Mouse (Mus musculus): ENCODE results near the gene Fbxo2.

Gene Fbxo2

GRCm38 (mm10) chr4:148154982-148155381, 5.4 kb upstream of the Fbxo2 start:
- ChIA-PET CTCF (interaction anchor here (0.5 to 3.0 kb wide), 34 partner anchors 9 to 437 kb away, joined by 3 to 17 read pairs (median 4); partner anchors contain the start of genes Disp3 (in 1 of the 4) and Plod1 (in 1 of the 4)), POLR2A (interaction anchor here (0.6 to 8.4 kb wide), 18 partner anchors 9 to 459 kb away, joined by 3 to 141 read pairs (median 4); partner anchors contain the start of genes Clcn6 (in 1 of the 4), Draxin (in 1 of the 4), Mad2l2 (in 1 of the 4) and Mthfr (in 1 of the 4))

- POLR2A ChIA-PET = interaction anchor here in 3 of 4 experiments (0.6 to 8.4 kb wide), 25 partner anchors 8 to 442 kb away, joined by 3 to 79 read pairs (median 4); partner anchors contain the start of genes Clcn6 (in 1 of the 3), Mthfr (in 1 of the 3) and Mtor (in 1 of the 3)
- CTCF ChIA-PET = interaction anchor here (0.7 to 3.4 kb wide), 11 partner anchors 8 to 129 kb away, joined by 3 to 26 read pairs (median 4); partner anchors contain the start of gene Disp3 (in 1 of the 4)
Observed at GRCm38 (mm10) chr4:148158436-148159348, 1.7 kb upstream of the Fbxo2 start.

GRCm38 (mm10) chr4:148159544-148160435, 631 bp upstream of the Fbxo2 start:
- ChIA-PET POLR2A (interaction anchor here (0.7 to 8.4 kb wide), 54 partner anchors 8 to 467 kb away, joined by 3 to 79 read pairs (median 6); partner anchors contain the start of genes Clcn6 (in 3 of the 4), Fbxo6 (in 3 of the 4), Mthfr (in 3 of the 4) and Draxin (in 2 of the 4)), CTCF (interaction anchor here (0.6 to 3.4 kb wide), 33 partner anchors 7 to 445 kb away, joined by 3 to 43 read pairs (median 4); partner anchors contain the start of genes Disp3 (in 2 of the 4), Fbxo6 (in 2 of the 4), Clcn6 (in 1 of the 4) and Mthfr (in 1 of the 4))

- CTCF ChIA-PET = interaction anchor here (0.5 to 8.7 kb wide), 28 partner anchors 9 to 285 kb away, joined by 3 to 192 read pairs (median 4); partner anchors contain the start of genes Disp3 (in 1 of the 4), Fbxo6 (in 1 of the 4) and Mtor (in 1 of the 4)
- POLR2A ChIA-PET = interaction anchor here in 3 of 4 experiments (0.5 to 2.3 kb wide), 15 partner anchors 9 to 201 kb away, joined by 3 to 9 read pairs (median 3); partner anchors contain the start of gene Fbxo6 (in 3 of the 3)
Observed at GRCm38 (mm10) chr4:148164002-148164439, 3.6 kb downstream of the Fbxo2 start.

- ChIA-PET CTCF (interaction anchor here (0.5 to 8.7 kb wide), 36 partner anchors 9 to 1043 kb away, joined by 3 to 192 read pairs (median 4); partner anchors contain the start of genes Disp3 (in 2 of the 4), Fbxo6 (in 1 of the 4), Mtor (in 1 of the 4) and Nppb (in 1 of the 4)), POLR2A (interaction anchor here in 3 of 4 experiments (0.5 to 2.3 kb wide), 17 partner anchors 9 to 204 kb away, joined by 3 to 9 read pairs (median 3); partner anchors contain the start of gene Fbxo6 (in 3 of the 3))
Observed at GRCm38 (mm10) chr4:148164461-148164860, 4.0 kb downstream of the Fbxo2 start.

GRCm38 (mm10) chr4:148165551-148165950, 5.1 kb downstream of the Fbxo2 start:
- ChIA-PET CTCF (interaction anchor here (0.6 to 8.7 kb wide), 22 partner anchors 9 to 439 kb away, joined by 3 to 192 read pairs (median 8); partner anchors contain the start of genes Disp3 (in 2 of the 4), Fbxo6 (in 1 of the 4), Mtor (in 1 of the 4) and Nppb (in 1 of the 4)), POLR2A (interaction anchor here in 2 of 4 experiments (0.9 to 2.3 kb wide), 9 partner anchors 11 to 269 kb away, joined by 3 to 9 read pairs (median 5); partner anchors contain the start of gene Fbxo6 (in 1 of the 2))

- ChIA-PET POLR2A (interaction anchor here (0.7 to 2.2 kb wide), 19 partner anchors 8 to 463 kb away, joined by 3 to 8 read pairs (median 4); partner anchors contain the start of gene Plod1 (in 1 of the 4)), CTCF (interaction anchor here (0.6 to 8.7 kb wide), 96 partner anchors 7 to 1913 kb away, joined by 3 to 192 read pairs (median 5); partner anchors contain the start of genes Disp3 (in 3 of the 4), Draxin (in 2 of the 4), Fbxo6 (in 2 of the 4) and Mad2l2 (in 1 of the 4))
Observed at GRCm38 (mm10) chr4:148166431-148166830, 6.0 kb downstream of the Fbxo2 start.

- POLR2A ChIA-PET = interaction anchor here (0.6 to 2.2 kb wide), 23 partner anchors 8 to 462 kb away, joined by 3 to 8 read pairs (median 3); partner anchors contain the start of gene Plod1 (in 1 of the 4)
- CTCF ChIA-PET = interaction anchor here (0.5 to 8.7 kb wide), 120 partner anchors 8 to 1913 kb away, joined by 3 to 192 read pairs (median 4); partner anchors contain the start of genes Disp3 (in 3 of the 4), Draxin (in 2 of the 4), Fbxo6 (in 2 of the 4) and Agtrap (in 1 of the 4)
Observed at GRCm38 (mm10) chr4:148166986-148167385, 6.6 kb downstream of the Fbxo2 start.

GRCm38 (mm10) chr4:148168287-148168686, 7.9 kb downstream of the Fbxo2 start:
- POLR2A ChIA-PET = interaction anchor here in 3 of 4 experiments (0.5 to 4.3 kb wide), 17 partner anchors 8 to 443 kb away, joined by 3 to 21 read pairs (median 5); partner anchors contain the start of genes Fbxo2 (in 2 of the 3), Fbxo44 (in 2 of the 3), Draxin (in 1 of the 3) and Mad2l2 (in 1 of the 3)
- CTCF ChIA-PET = interaction anchor here (0.5 to 8.7 kb wide), 88 partner anchors 7 to 1584 kb away, joined by 3 to 192 read pairs (median 4); partner anchors contain the start of genes Disp3 (in 4 of the 4), Fbxo2 (in 2 of the 4), Fbxo44 (in 2 of the 4) and Draxin (in 1 of the 4)

GRCm38 (mm10) chr4:148169586-148169985, 9.2 kb downstream of the Fbxo2 start:
- CTCF ChIA-PET = interaction anchor here (0.5 to 8.7 kb wide), 85 partner anchors 8 to 512 kb away, joined by 3 to 192 read pairs (median 6); partner anchors contain the start of genes Disp3 (in 4 of the 4), Fbxo2 (in 2 of the 4), Fbxo44 (in 2 of the 4) and Fbxo6 (in 1 of the 4)
- POLR2A ChIA-PET = interaction anchor here (0.6 to 4.3 kb wide), 39 partner anchors 9 to 931 kb away, joined by 3 to 21 read pairs (median 5); partner anchors contain the start of genes Fbxo2 (in 2 of the 4), Fbxo44 (in 2 of the 4), Fbxo6 (in 2 of the 4) and Mtor (in 2 of the 4)

GRCm38 (mm10) chr4:148170842-148171241, 10.4 kb downstream of the Fbxo2 start:
- POLR2A ChIA-PET = interaction anchor here in 3 of 4 experiments (0.6 to 4.3 kb wide), 13 partner anchors 11 to 435 kb away, joined by 3 to 21 read pairs (median 4); partner anchors contain the start of genes Clcn6 (in 1 of the 3), Fbxo2 (in 1 of the 3) and Fbxo44 (in 1 of the 3)
- CTCF ChIA-PET = interaction anchor here (0.6 to 8.7 kb wide), 65 partner anchors 8 to 1118 kb away, joined by 3 to 192 read pairs (median 6); partner anchors contain the start of genes Disp3 (in 4 of the 4), Fbxo2 (in 3 of the 4), Fbxo44 (in 3 of the 4) and Masp2 (in 1 of the 4)

GRCm38 (mm10) chr4:148171261-148171660, 10.8 kb downstream of the Fbxo2 start:
- POLR2A ChIA-PET = interaction anchor here (0.6 to 4.3 kb wide), 10 partner anchors 11 to 1658 kb away, joined by 3 to 21 read pairs (median 3); partner anchors contain the start of gene Clcn6 (in 1 of the 4)
- CTCF ChIA-PET = interaction anchor here (0.6 to 8.7 kb wide), 63 partner anchors 8 to 1118 kb away, joined by 3 to 192 read pairs (median 5); partner anchors contain the start of genes Disp3 (in 4 of the 4), Fbxo2 (in 3 of the 4), Fbxo44 (in 3 of the 4) and Masp2 (in 1 of the 4)

- ChIA-PET CTCF (interaction anchor here (0.6 to 2.1 kb wide), 14 partner anchors 9 to 255 kb away, joined by 3 to 7 read pairs (median 4); partner anchors contain the start of genes Disp3 (in 1 of the 4), Fbxo2 (in 1 of the 4) and Fbxo44 (in 1 of the 4)), POLR2A (interaction anchor here (0.5 to 1.3 kb wide), 11 partner anchors 10 to 625 kb away, joined by 3 to 5 read pairs (median 3); partner anchors contain the start of genes Fbxo2 (in 2 of the 4), Fbxo44 (in 2 of the 4) and Fbxo6 (in 1 of the 4))
Observed at GRCm38 (mm10) chr4:148173811-148174494, 13.5 kb downstream of the Fbxo2 start.

- POLR2A ChIA-PET = interaction anchor here (0.5 to 1.3 kb wide), 10 partner anchors 11 to 624 kb away, joined by 3 to 5 read pairs (median 3); partner anchors contain the start of genes Fbxo2 (in 1 of the 4), Fbxo44 (in 1 of the 4) and Fbxo6 (in 1 of the 4)
- CTCF ChIA-PET = interaction anchor here in 3 of 4 experiments (0.7 to 2.3 kb wide), 14 partner anchors 9 to 254 kb away, joined by 3 to 11 read pairs (median 4); partner anchors contain the start of genes Disp3 (in 1 of the 3), Fbxo2 (in 1 of the 3) and Fbxo44 (in 1 of the 3)
Observed at GRCm38 (mm10) chr4:148174495-148174862, 14.1 kb downstream of the Fbxo2 start.
